Mouse (Mus musculus): Measurements from ENCODE around the gene Dcdc2a.

The Dcdc2a gene

GRCm38 (mm10) chr13:25178236-25179001 lies 122.6 kb downstream of the Dcdc2a start:
- no peak for DNase-seq

- DNase-seq: no peak
Observed at GRCm38 (mm10) chr13:25186436-25187325, 130.9 kb downstream of the Dcdc2a start.

DNA sequence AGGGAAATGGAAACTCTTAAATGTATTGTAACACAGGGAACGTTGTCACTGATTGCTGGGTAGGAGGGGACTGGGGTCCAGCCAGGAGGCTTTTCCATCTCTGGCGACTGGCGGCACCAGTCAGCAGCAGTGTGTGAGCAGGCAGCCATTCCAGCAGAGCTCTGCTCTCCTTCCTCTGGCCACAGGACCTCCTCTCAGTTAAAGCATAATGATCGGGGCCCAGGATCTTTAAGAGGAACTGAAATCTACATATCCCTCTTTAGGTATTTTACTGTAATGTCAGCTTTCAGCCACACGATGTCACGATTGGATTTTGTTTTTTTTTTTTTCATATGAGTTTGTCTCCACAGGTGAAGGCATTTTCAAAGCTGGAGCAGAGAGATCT lies 131.5 kb downstream of the Dcdc2a start:
- DNase-seq: no peak

GRCm38 (mm10) chr13:25189419-25190144 lies 133.8 kb downstream of the Dcdc2a start:
- no peak for DNase-seq

GRCm38 (mm10) chr13:25190218-25190617 lies 134.4 kb downstream of the Dcdc2a start:
- DNase-seq: no peak

DNA sequence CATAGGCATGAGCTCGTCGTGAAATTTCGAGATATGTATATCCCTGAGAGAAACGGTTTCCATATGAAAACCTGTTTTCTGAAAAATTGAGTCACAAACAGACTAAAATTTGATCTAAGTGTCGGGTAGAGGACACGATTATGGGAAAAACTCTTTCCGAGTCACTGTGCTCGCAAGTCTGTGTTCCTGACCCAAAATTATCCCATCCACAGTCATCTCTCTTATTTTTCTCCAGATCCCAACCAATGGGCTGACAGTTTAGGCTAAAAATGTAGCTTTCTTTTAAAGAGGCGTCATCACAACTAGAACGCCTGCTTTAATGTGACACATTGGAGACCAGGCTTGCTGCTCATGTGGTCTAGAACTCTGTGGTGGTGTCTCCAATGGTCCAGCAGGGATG lies 139.9 kb downstream of the Dcdc2a start:
- DNase-seq: no peak

DNA sequence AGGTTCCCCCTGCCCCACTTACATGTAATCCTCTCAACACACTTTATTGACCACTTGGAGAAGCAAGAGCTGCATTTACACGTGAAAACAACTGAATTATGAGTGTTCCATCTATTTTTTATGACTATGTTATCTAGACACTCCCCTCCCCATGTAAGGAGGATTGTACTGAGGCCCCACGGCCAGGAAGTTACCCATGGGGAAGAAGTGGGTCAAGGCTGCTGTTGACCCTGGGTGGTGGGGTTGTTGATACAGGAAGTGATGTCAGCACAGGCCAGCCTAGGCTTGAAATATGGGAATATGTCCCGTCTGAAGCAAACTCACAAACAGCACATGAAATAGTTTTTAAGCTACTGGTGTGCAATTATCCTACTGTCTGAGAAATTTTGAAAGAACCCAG lies 144.1 kb downstream of the Dcdc2a start:
- no peak for DNase-seq

DNA sequence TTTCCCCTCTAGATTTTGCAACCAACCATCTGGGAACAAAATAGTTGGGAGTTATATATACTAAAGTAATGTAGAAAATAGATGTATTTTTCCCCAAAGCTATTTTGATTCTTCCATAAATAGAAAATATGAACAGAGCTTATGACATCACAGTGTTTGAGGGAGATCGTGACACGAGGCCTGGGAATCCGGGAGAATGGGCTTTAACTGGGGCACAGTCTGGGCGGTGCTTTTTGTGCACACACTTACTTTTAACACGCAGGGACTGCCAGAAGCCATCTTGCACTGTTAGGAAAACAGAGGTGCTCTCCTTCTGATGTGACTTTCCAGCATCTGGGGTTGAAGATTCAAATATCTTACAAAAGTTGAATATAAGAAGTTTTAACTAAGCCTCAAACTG lies 151.1 kb downstream of the Dcdc2a start:
- no peak for DNase-seq

DNA sequence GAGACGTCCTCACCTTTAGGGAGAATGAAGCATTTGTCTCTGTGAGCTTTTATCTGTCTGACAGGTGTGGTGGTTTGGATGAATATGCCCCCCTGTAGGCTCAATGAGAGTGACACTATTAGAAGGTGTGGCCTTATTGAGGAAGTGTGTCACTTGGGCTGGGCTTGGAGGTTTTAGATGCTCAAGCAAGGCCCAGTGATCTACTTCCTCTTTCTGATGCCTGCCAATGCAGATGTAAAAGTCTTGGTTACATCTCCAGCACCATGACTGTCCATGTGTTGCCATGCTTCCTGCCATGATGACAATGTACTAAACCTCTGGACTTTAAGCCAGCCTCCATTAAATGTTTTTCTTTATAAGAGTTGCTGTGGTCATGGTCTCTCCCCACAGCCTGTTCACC lies 162.6 kb downstream of the Dcdc2a start:
- DNase-seq: no peak

DNA sequence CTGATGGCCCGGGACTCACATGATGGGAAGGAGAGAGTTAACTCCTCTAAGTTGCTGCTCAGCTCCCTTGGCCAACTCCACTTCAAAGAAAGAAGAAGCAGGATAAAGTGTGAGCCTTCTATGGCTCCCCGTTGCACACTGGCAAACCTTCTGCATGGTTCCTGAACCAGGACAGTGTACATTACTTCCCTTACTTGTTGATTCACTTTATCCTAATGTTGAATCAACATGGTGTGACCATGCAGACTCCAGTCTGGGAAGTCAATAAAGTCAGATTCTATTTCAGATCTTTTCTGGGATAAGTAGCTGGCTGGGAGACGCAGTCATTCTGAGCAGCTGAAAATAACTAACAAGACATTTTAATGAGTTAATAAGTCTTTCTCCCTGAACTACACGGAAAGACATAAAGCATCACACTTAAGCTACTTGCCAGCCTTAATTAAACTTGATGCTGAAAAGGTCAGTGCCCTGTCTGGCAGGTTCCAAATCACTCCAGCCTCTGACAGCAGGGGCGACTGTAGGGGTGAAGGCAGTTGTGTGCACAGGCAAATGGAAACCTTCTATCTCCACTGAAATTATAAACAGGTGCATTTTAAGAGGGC lies 164.5 kb downstream of the Dcdc2a start:
- no peak for DNase-seq

- no peak for DNase-seq
Observed at GRCm38 (mm10) chr13:25251893-25252292, 196.1 kb downstream of the Dcdc2a start.

DNA sequence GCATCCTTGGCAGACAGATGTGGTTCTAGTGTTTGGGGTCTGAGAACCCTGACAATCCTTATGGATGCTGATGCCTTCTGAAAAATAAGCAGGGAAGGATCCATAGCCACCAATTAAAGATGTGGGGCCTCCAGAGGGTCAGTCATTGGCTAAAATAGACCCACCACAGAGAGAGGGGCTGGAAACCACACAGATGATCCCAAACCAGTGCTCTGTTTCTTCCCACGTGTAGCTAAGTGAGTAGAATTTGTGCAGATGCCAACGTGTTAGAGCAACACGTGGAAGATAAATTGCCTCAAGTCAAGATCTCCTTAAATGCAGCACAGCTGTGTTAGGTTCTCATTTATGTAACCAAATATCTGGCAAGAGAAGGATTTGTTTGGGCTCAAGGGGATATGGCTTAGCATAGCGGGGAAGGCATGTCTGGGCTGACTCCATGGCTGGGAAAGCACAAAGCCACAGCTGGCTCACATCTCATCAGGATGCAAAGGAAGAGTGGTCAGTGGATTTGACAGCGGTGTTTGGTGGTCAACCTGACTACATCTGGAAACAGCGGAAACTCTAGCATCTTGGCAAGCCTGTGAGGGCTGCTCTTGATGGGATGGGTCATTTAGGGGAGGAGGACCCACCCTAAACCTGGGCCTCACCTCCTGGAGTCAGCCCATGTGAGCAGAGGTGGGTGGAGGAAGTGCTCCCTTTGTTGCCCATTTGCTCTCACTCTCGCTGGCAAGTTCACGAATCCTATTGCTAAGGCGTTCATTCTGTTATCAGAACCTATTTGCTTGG lies 198.9 kb downstream of the Dcdc2a start:
- no peak for DNase-seq

DNA sequence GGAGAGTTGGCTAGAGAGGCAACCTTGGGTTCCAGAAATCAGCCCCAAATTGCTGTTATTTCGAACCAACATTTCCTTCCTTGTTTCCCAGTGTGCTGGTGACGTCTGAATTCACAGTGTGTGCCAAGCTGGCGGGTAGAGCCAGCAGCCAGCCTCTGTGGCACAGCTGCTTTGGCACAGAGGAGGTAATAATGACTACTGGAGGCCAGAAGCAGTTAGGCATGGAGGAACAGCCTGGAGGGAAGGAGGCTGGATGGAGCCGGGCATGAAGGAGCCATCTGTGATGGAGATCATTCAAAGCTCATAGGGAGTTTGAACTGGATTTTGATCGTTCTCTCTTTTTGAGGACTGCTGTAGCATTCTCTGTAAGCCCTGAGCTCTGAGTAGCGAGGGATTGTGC lies 201.8 kb downstream of the Dcdc2a start:
- DNase-seq: no peak
